Mouse (Mus musculus): Measurements from ENCODE around the gene Gm21974.
"Not testable (repeated sequence)": the region's sequence is repeated elsewhere in the genome, so short reads cannot be mapped to it uniquely, and the experiment has no call there.

Gm21974 gene

DNA sequence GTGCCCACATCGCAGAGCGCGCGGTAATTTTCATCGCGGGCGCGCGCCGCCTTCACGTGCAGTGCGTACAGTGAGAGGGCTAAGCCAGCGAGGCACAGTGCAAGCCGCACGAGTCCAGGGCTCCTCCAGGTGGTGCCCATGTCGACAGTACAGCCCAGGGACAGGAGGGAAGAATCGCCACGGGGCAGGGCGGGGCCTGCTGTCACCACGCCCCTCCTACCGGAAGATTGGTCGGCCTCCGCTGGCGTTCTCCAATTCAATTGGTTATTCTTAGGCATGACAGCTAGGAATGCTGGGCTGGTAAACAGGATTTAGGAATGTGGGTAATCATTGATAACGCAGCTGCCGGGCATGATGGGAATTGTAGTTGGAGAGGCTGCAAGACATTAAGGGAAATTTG lies at the start of gene Gm21974, which contains the start of gene Vkorc1:
Gm21974 (minus strand) TSS at position 13 of the 400 bp plus-strand sequence.
Vkorc1 (minus strand) TSS at position 176 of the 400 bp plus-strand sequence.
- peak; percentile 98 for DNase-seq (ENCODE audit: low read depth, low spot score)

DNA sequence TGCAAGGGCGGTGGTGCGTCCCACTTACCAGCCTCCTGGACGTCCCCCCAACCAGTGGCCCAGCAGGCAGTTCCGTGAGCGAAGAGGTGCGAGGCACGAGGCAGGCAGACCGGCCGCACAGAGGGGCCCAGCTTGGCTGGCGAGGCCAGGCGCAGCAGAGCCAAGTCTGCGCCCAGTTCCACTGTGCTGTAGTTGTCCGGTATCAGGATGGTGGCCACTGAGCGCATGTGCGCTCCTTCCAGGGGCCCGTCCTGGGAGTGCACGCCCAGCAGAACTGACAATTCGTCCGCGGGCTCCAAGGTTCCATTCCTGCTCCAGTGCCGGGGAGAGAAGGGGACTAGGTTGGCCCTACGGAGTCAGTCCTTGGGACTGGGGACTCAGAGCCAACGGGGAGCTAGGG lies 49.4 kb upstream of the Gm21974 start:
- peak; percentile 59 for DNase-seq (ENCODE audit: low read depth, low spot score)

DNA sequence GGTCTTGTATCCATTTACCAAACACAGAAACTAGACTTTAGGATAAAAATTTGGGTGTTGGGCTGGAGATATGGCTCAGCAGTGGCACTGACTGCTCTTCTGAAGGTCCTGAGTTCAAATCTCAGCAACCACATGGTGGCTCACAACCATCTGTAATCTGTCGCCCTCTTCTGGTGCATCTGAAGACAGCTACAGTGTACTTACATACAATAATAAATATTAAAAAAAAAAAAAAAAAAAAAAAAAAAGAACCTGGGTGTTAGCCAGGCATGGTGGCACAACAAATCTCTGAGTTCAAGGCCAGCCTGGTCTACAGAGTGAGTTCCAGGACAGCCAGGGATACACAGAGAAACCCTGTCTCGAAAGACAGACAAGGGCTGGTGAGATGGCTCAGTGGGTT lies 46.8 kb upstream of the Gm21974 start:
- DNase-seq (ENCODE audit: low read depth, low spot score): not testable (repeated sequence)

DNA sequence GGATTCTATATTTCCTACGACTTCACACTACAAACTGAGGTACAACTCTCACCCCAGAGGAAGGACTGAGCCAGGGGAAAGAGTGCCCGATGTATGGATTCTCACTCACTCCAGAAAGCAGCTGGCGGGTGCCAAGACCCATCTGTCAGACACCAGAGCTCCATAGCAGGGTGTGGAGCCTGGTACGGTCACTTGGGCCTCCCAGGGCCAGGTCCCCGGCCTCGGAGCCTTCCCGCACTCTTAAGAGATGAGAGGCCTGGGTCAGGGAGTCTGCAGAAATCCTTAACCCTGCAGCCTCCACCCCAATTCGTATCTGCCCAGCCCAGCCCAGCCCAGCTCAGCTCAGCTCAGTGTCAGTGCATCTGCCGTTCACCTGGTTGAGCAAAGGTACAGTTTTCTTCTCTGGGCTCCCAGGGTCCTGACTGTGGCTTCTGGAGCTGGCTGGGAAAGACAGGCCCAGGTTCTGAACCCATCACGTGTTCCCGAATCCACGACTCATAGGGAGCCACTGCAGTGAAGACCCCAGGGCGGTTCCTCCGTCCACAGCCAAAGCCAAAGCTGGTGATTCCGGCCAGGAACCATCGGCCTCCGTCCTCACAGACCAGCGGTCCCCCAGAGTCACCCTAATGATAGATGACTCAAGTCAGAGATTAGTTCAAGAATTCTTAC lies 41.1 kb upstream of the Gm21974 start:
- DNase-seq (ENCODE audit: low read depth, low spot score): peak; percentile 17

- peak; percentile 74 for DNase-seq (ENCODE audit: low read depth, low spot score)
Measured at GRCm38 (mm10) chr7:127935748-127936159, 40.5 kb upstream of the Gm21974 start.

DNA sequence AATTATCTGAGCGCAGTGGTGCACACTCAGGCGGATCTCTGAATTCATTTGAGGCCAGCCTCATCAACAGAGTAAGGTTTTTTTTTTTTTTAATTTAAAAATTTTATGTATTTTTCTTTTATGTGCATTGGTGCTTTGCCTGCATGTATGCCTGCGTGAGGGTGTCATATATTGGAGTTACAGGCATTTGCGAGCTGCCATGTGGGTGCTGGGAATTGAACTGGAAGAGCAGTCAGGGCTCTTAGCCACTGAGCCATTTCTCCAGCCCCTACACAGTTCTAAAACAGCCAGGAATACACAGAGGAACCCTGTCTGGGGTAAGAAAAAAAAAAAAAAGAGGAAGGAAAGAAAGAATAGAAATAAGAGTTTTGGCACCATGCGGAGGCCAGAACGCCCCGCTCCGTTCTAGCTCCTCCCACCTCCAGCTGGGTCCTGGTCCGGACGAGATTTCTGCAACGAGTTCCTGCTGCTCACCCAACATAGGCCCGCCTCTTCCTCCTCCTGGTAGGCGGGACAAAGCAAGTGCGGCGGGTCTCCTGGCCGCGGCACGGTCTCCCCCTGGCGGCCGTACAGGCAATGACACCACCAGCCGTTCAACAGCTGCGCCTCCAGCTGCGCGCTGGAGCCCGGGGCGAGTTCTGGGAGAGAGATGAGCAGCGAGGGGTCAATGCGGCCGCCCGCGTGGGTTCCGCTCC lies 39.9 kb upstream of the Gm21974 start:
- peak; percentile 98 for DNase-seq (ENCODE audit: low read depth, low spot score)

DNA sequence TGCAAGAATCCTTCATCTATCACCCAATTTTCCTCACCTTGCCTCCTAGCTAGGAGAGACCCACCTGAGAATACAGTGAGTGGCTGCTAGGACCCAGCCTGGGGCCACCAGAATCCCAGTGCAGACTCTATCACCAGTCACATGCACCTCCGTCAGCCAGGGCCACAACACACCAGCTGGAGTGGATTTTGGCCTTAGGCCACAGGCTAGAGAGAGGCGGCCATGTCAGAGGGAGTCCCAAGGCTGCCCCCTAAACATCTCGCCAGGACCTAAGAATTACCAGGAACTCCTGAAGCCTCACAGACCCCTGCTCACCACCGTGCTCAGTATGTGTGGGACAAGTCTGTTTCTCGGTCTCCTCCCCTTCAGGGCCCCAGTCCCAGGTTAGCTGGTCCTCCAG lies 38.8 kb upstream of the Gm21974 start:
- no peak for DNase-seq (ENCODE audit: low read depth, low spot score)

GRCm38 (mm10) chr7:127932273-127933031 lies 37.2 kb upstream of the Gm21974 start:
- DNase-seq (ENCODE audit: low read depth, low spot score): peak; percentile 73

DNA sequence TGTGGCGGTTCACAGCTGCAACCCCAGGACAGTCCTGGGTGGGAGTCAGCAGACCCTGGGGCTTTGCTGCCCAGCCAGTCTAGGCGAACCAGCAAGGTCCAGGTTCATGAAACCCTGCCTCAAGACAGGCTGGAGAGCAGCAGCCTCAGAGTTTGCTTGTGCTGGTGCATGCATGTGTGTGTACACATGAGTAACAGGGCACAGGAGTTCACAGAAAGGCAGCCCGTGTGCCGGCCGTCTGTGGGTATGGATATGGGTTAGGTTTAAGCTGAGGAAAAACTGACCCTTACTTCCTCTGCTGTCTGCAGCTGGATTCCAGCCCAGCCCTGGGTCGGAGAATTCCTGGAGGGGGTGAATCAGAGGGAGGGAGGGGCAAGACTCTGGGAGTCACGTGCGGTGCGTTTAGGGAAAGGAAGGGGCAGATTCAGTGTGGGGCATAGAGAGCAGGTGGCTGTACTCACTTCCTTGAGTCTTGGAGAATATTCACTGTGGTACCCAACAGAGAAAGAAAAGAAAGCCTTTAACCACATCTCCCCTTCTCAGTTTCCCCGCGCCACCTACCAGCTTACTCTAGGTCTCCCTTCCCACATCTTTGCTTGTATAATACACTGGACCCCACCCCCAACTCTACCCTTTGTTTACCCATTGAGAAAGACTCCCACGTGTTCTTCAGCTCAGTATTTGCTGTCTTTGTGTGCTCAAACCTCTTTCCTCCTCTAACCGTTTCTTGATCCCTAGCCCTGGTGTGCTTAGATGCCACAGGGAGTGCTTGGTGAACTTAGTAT lies 36.3 kb upstream of the Gm21974 start:
- DNase-seq (ENCODE audit: low read depth, low spot score): peak; percentile 83

DNA sequence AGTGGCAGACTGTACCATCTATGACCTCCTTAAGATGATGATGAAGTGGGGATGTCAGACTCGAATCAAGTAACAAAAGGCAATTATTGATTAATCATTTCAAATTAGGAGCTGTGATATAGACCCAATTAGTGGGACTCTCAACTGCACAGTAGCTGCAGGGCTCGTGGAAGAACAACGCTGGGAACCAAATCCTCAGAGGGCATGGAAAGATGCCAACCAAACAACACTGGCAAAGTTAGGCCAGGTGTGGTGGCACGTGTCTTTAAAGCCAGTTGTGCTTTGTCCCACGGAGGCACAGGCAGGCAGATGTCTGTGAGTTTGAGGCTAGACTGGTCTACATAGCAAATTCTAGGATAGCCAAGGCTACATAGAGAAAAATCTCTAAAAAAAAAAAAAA lies 35.4 kb upstream of the Gm21974 start:
- no peak for DNase-seq (ENCODE audit: low read depth, low spot score)

DNA sequence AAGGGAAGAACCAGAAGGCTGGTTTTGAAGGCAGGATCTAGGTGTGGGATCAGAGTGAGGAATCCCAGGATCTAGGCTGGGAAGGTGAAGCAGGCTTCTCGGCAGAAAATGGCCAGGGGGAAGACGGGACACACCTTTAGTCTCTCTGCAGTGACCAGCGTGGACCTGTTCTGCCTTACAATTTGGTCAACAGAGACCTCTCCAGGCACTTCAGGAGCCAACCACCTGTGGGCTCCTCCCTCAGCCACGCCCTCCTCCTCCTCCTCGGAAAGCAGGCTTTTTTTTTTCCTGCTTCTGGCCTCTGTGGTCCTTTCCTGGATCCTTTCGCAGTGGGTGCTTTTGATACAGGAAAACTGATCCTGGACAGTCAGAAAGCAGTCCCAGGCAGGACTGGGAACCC lies 34.7 kb upstream of the Gm21974 start, which contains the start of gene Prss8:
Prss8 (minus strand) TSS at position 182 of the 400 bp plus-strand sequence.
- no peak for DNase-seq (ENCODE audit: low read depth, low spot score)

- peak; percentile 40 for DNase-seq (ENCODE audit: low read depth, low spot score)
Measured at GRCm38 (mm10) chr7:127928596-127928995, 33.3 kb upstream of the Gm21974 start.

GRCm38 (mm10) chr7:127927726-127928125 lies 32.5 kb upstream of the Gm21974 start:
- no peak for DNase-seq (ENCODE audit: low read depth, low spot score)

DNA sequence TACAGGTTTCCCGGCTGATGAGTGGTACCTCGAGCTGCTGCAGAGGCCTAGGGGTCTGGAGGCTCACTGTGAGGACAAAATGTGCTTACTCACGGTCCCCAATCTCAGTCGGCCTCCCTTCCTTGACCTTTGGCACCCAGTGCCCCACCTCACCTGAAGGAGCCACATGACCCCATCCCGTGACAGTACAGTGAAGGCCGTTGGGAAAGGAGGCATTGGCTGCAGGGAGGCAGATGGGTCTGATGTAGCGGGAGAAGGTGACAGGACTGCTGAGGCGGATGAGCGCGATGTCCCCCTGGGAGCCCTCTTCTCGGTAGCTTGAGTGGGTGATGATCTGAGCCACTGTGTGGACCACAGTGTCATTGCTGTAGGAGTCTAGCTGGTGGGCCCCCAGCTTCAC lies 31.6 kb upstream of the Gm21974 start:
- DNase-seq (ENCODE audit: low read depth, low spot score): no peak

DNA sequence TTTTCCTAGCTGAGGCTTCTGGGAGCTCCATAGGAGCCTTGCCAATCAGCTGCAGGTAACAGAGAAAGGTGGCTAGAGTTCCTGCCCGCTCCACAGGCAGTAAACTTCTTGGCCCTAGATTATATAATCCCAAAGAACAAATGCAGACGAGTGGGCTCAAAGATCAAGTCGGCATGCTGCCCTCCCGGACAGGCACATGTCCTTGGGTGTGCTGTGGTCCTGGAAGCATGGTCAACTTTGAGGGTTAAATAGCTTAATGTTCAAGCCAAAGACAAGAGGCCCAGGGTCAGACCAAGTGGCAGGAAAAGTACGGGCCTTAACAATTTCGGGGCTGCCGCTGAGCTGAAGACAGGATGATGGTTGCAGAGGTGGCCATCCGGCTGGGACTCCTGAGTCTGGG lies 30.8 kb upstream of the Gm21974 start:
- DNase-seq (ENCODE audit: low read depth, low spot score): no peak

- DNase-seq (ENCODE audit: low read depth, low spot score): no peak
Measured at GRCm38 (mm10) chr7:127925252-127925651, 30.0 kb upstream of the Gm21974 start.

DNA sequence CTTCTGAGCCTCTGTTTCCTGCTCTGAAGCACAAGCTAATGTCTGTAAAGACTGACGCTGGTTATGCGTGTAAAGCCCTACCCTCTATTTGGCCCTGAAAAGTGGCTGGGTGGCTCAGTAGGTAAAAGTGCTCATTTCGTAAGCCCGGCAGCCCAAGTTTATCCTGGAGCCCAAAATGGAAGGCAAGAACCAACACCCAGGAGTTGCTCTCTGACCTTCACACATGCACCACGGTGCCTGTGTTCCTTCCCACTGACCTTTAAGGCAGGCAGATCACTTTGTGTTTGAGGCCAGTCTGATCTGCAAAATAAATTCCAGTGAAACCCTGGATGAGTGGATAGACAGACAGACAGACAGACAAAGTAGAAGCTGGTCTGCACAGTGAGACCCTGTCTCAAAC lies 28.5 kb upstream of the Gm21974 start:
- DNase-seq (ENCODE audit: low read depth, low spot score): no peak

DNA sequence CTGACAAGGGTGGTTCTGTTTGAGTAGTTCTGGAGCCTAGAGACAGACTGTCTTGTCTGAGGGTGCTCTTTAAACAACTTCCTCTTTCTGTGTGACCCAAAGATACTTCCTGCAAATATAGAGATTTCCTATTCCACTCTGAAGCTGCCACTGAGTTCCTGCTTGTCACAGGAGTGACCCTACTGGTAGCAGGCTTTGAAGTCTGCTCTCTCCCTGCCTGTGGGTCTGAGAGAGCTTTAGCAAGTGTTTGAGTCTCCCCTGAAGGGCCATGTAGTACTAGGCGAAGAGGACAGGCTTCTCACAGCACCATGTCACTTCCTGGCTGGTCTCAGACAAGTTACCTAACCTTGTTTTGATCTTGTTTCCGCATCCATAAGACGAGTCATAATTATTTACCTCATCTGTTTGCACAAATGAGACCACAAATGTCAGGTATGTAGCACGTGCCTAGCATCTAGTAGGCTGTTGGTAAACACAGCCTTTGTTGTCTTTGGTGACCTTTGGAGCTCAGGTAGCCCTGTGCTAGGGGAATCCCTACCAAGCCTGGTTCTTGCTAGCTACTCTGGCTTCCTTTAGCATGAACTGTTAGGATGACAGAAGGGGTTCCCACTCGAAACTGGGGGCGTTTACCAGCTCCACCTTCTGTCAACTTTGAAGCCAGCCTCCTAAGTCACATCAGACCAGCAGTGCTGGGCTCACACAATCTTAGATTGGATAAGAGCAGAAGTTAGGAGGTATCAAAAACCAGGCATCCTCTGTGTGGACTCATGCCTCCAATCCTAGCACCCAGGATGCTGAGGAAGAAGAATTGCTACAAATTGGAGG lies 27.4 kb upstream of the Gm21974 start:
- DNase-seq (ENCODE audit: low read depth, low spot score): no peak

GRCm38 (mm10) chr7:127921516-127921915 lies 26.3 kb upstream of the Gm21974 start:
- DNase-seq (ENCODE audit: low read depth, low spot score): no peak

DNA sequence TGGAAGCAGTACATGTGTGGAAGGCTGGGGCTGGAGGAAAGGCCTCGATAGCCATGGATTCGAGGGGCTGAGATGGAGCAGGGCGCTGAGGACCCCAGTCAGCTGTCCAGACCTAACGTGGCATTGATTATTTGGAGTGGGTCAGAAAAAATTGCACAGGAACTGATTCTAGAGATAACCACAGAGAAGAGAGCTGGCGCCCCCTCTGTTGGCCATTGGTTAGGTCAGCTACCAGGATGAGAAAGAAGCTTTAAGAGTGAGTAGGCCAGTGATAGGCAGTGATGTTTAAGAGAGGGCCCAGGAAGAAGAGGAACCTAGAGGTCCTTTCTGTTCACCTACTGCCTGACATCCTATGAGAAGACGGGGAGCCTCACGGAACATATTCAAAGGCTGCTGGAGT lies 24.0 kb upstream of the Gm21974 start:
- peak; percentile 61 for DNase-seq (ENCODE audit: low read depth, low spot score)

DNA sequence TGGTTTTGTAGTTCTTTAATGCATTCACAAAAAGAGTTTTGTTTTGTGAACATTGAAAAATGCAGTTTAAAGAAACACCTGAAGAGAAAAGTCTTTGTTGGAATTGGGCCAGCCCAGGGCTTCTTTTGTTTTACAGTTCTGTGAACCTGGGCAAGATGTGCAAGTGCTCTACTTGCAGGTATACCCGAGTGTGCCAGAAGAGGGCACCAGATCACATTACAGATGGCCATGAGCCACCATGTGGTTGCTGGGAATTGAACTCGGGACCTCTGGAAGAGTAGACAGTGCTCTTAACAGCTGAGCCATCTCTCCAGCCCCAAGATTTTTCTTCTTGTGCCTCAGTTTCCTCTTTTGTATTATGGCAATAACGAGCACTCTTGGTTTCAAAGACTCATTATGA lies 22.9 kb upstream of the Gm21974 start:
- DNase-seq (ENCODE audit: low read depth, low spot score): peak; percentile 88

All from ZHBTc4 (cell line).